Mouse (Mus musculus) brain, embryonic 14.5 days (tissue): ENCODE measurements around the gene Acsl4.

Source experiments
- CTCF ChIP-seq: fragments of 200-500 bp; IDR thresholded peaks from 2 replicates; pipeline ENCODE4 v1.5.1; 2012; ENCODE audit warnings: inconsistent platforms, mild to moderate bottlenecking, moderate library complexity, borderline replicate concordance; ENCODE audit not compliant: insufficient read depth, insufficient read length; ENCODE audit errors: extremely low read depth
- POLR2A ChIP-seq: fragments of 200-500 bp; IDR thresholded peaks from 2 replicates; pipeline ENCODE4 v1.6.1; 2012; ENCODE audit warnings: mild to moderate bottlenecking, inconsistent platforms, borderline replicate concordance; ENCODE audit not compliant: poor library complexity, insufficient read depth, insufficient read length, severe bottlenecking; ENCODE audit errors: extremely low read depth

- TF ChIP-seq POLR2A (no peak), CTCF (no peak)
Measured at GRCm38 (mm10) chrX:142388141-142388540, 2.2 kb downstream of the Acsl4 start.
